Mouse (Mus musculus): Measurements from ENCODE around the gene Dzip1.

- TF ChIP-seq POLR2A (IDR thresholded peaks at IDR 0.05; ENCODE audit: low read depth, low read length), result no peak
- no peak for TF ChIP-seq CTCF (IDR thresholded peaks at IDR 0.05; ENCODE audit: borderline replicate concordance, insufficient read depth, low read length)
These were observed 3.0 kb downstream of the Dzip1 start for GRCm38 (mm10) chr14:118922251-118922650.
